Mouse (Mus musculus) B cell, adult 62 days (primary cell): Measurements from ENCODE around the gene Olfr1309. TPM values are rescaled to one million over a fixed set of nuclear protein-coding genes. Genes with fewer than 3 reads are reported as not detected.

Source experiments
- total RNA-seq: library from RNA; stranded (reverse); gene quantifications from 4 replicates; pipeline ENCODE4 v1.2.4, GENCODE M21; 2023

Olfr1309 gene
- total RNA-seq: not detected in 4 replicates

DNA sequence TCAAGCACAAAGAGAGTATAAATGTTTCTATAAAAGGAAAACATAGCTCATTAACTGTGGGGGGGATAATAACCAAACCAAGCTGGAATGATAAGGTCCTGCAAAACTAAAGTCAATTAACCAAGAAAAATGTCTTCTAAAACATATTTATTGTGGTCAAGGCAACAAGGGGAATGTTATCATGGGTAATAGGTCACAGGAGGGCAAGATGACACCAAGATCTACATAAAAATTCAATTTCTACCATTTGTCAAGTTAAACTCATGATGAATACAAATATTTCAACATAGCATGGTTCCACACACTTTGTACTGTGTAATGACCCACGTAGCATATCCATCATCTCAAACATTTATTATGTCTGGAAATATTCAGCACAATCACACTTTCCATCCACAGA, at the start of gene Olfr1309:
Olfr1309 (minus strand) TSS at position 101 of the 400 bp plus-strand sequence.

DNA sequence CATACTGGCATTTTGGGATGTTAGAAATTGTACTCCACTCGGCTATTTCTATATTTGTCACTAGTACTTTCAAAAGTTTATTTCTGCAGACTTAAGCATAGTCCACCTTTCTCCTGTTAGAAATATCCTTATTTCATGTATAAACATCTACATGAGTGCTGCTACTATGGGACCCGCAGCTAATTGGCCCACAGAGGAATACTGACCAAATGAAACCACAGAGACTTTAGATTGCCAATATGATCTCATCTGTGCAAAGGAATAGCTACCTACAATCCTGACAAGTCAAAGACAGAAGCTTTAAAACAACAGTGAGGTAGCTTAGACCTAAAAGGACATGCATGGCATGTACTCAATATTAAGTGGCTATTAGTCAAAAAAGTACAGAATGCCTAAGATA, 34.2 kb upstream of the Olfr1309 start, which contains the start of gene Olfr1311:
Olfr1311 (minus strand) TSS at position 101 of the 400 bp plus-strand sequence.

DNA sequence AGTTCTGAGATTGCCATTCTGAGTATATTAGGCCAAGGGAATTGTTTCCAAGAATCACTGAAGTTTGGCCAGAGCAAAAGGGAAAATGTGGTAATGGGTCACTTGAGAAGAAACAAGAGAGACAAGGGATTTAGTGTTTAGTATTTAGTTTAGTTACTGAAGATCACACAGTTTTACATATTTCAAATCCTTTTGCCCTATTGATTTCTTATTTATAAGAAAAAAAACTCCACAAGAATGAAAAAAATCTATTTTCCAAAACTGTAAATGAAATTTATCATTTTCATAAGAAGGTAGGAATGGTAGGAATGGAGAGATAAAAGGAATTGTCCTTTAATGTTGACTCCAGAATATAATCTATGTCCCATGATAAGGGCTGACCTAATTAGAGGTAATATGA, 22.5 kb upstream of the Olfr1309 start, which contains the start of gene Olfr1310:
Olfr1310 (minus strand) TSS at position 101 of the 400 bp plus-strand sequence.

DNA sequence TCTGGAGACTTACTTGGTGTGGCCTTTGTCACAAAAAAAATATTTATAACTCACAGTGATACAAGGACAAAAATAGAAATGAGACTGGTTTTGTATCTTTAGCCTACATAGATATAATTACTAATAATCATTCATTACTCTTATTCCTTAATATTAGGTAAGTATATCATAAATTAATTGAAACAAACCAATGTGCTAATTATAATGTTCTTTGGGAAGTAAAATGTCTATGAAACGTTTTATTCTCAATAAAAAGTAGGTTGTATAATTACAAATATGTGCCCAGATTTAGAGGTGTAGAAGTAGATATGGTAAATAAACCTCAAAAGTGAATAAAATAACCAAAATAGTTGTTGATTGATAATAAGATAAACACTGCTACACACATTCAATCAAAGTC, 25.2 kb downstream of the Olfr1309 start, which contains the start of gene Olfr1308:
Olfr1308 (minus strand) TSS at position 101 of the 400 bp plus-strand sequence.

DNA sequence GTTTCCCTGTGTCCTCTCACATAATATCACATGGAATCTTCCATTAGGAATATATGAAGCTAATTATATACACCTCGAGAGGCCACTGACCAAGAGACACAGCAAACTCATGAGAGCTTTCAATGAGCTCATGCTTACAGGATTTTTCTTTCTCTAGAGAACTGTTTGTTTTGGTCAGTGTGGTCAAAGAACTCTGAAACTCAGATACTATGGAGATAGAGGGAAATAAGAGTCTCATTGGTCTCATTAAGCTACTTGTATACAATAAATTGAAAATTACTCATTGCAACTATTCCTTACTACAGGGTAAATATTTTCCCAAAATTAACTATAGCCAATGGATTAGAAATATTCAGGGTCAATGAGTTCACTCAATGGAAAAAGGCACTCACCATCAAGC, 40.7 kb downstream of the Olfr1309 start, which contains the start of gene Olfr1307:
Olfr1307 (minus strand) TSS at position 101 of the 400 bp plus-strand sequence.

Other genes starting within 250 kb of the Olfr1309 start
- gene Olfr1301, start 239.3 kb downstream of the Olfr1309 start, total RNA-seq: not detected in 4 replicates
- gene Olfr1302, start 212.9 kb downstream of the Olfr1309 start, total RNA-seq: not detected in 4 replicates
- gene Olfr1303, start 169.9 kb downstream of the Olfr1309 start, total RNA-seq: not detected in 4 replicates
- gene Olfr1305, start 113.1 kb downstream of the Olfr1309 start, total RNA-seq: not detected in 4 replicates
- gene Olfr1306, start 74.0 kb downstream of the Olfr1309 start, total RNA-seq: not detected in 4 replicates
- gene Olfr1307, start 40.8 kb downstream of the Olfr1309 start, total RNA-seq: 0.03 to 0.06 TPM in 2 of 4 replicates, not detected in the others
- not detected in 4 replicates for gene Olfr1308, start 25.3 kb downstream of the Olfr1309 start, total RNA-seq
- not detected in 4 replicates for gene Olfr1310, start 22.4 kb upstream of the Olfr1309 start, total RNA-seq
- gene Olfr1311, start 34.1 kb upstream of the Olfr1309 start, total RNA-seq: not detected in 4 replicates
- gene Olfr1312, start 60.0 kb upstream of the Olfr1309 start, total RNA-seq: not detected in 4 replicates
- not detected in 4 replicates for gene Olfr1313, start 87.6 kb upstream of the Olfr1309 start, total RNA-seq
- not detected in 4 replicates for gene Olfr1314, start 106.5 kb upstream of the Olfr1309 start, total RNA-seq
- not detected in 4 replicates for gene Olfr1315-ps1, start 125.2 kb upstream of the Olfr1309 start, total RNA-seq
- gene Olfr1316, start 144.7 kb upstream of the Olfr1309 start, total RNA-seq: not detected in 4 replicates
- gene Olfr1317, start 150.0 kb upstream of the Olfr1309 start, total RNA-seq: not detected in 4 replicates
- gene Olfr1318, start 163.9 kb upstream of the Olfr1309 start, total RNA-seq: not detected in 4 replicates
- gene Lpcat4, start 249.2 kb upstream of the Olfr1309 start, total RNA-seq: 8.8 to 11.3 TPM (median 9.9 TPM) in 4 replicates